Mouse (Mus musculus): Measurements from ENCODE around the gene Sec61a1.

GRCm38 (mm10) chr6:88549916-88550315, 31.2 kb upstream of the Sec61a1 start:
- no peak for TF ChIP-seq CTCF (IDR thresholded peaks at IDR 0.05; ENCODE audit: insufficient read depth, low read length)
- TF ChIP-seq POLR2A (IDR thresholded peaks at IDR 0.05; ENCODE audit: borderline replicate concordance, extremely low read depth, low read depth, low read length), result no peak

Data from lung, adult 2 months (tissue).